In the genomic region with DNA sequence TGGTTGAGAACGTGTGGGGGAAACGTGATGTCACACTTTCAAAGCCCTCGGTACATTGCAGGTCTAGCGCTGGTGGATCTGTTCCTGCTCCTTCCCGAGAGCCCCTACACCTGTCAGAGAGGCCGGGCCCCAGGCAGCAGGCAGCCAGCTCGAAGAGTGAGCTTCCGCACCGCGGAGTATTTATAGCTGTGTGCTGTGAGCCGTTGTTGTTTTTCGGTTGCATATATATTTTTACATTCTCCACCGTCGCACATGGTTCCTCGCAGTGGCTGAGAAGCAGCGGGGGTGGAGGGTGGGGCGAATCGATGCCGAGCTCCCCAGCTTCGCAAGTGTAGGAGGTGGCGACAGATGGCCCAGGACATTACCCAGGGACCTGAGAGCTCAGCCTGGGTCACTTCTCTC, we compare ENCODE assay signal across 10 mouse cellular contexts. TPM values are rescaled to one million over a fixed set of nuclear protein-coding genes. Genes with fewer than 3 reads are reported as not detected.
DNase-seq lines count a peak whose midpoint lies in the region; ATAC-seq and TF ChIP-seq lines count a peak whose summit lies in the region.
"Had no signal": no experiment of that assay in that cellular context is flagged by ENCODE, and none has a peak within 500 bp of the region (broad histone marks: within the 10 kb centered on the region; RNA-seq: fewer than 3 reads in every experiment).

No protein-coding gene starts in this region.

- H3K9me3 ChIP-seq in kidney, embryonic 15.5 days (replicated peaks) = no peaks in the 10 kb centered on the region
- H3K9me3 ChIP-seq in limb, embryonic 10.5 days (replicated peaks) = no peaks in the 10 kb centered on the region
- H3K9me3 ChIP-seq: stomach, embryonic 15.5 days had no signal

- no peak overlapping the region for H3K9ac ChIP-seq in kidney, embryonic 15.5 days
- H3K9ac ChIP-seq: stomach, embryonic 15.5 days had no signal

- H3K4me2 ChIP-seq in kidney, embryonic 15.5 days = peak overlapping the region; percentile 35
- H3K4me2 ChIP-seq: stomach, embryonic 15.5 days had no signal

- no peak for TF ChIP-seq CTCF in cortical plate, adult 2 months (IDR thresholded peaks at IDR 0.05; ENCODE audit: extremely low read depth, insufficient read depth, low read length)
- TF ChIP-seq CTCF in cerebellum, adult 2 months (IDR thresholded peaks at IDR 0.05; ENCODE audit: borderline replicate concordance, insufficient read depth, low read depth, low read length) = no peak

- H3K27me3 ChIP-seq in kidney, embryonic 15.5 days = peaks cover 26% of the 10 kb centered on the region
- H3K27me3 ChIP-seq in limb, embryonic 10.5 days (ENCODE audit: low read depth, poor library complexity, severe bottlenecking) = peaks cover 50% of the 10 kb centered on the region
- H3K27me3 ChIP-seq in cerebellum, adult 2 months (ENCODE audit: control insufficient read depth, insufficient read depth, low read length) = no peaks in the 10 kb centered on the region

- 16% methylated on average over 21 of the region's 21 CpGs for WGBS in kidney, embryonic 15.5 days
- WGBS in limb, embryonic 10.5 days = 19% methylated on average over 21 of the region's 21 CpGs
- 20% methylated on average over 21 of the region's 21 CpGs for WGBS in cerebellum, adult 2 months

- H3K4me1 ChIP-seq in kidney, embryonic 15.5 days = peaks cover 67% of the 10 kb centered on the region
- H3K4me1 ChIP-seq in cortical plate, adult 2 months (ENCODE audit: control insufficient read depth, insufficient read depth, low read length) = peaks cover 23% of the 10 kb centered on the region
- peaks cover 63% of the 10 kb centered on the region for H3K4me1 ChIP-seq in limb, embryonic 10.5 days
- peaks cover 18% of the 10 kb centered on the region for H3K4me1 ChIP-seq in cerebellum, adult 2 months (ENCODE audit: control insufficient read depth, insufficient read depth, low read length)

- no peaks in the 10 kb centered on the region for H3K36me3 ChIP-seq in kidney, embryonic 15.5 days
- no peaks in the 10 kb centered on the region for H3K36me3 ChIP-seq in limb, embryonic 10.5 days
- H3K36me3 ChIP-seq: stomach, embryonic 15.5 days had no signal

- ATAC-seq in kidney, embryonic 15.5 days (replicated peaks; ENCODE audit: low FRiP score) = no peak

- H3K27ac ChIP-seq in kidney, embryonic 15.5 days = no peak overlapping the region
- H3K27ac ChIP-seq in cortical plate, adult 2 months (ENCODE audit: insufficient read depth, low read length) = peak overlapping the region; percentile 82
- H3K27ac ChIP-seq in limb, embryonic 10.5 days = peak overlapping the region; percentile 37; the same call in 1 of the 2 replicates
- H3K27ac ChIP-seq in cerebellum, adult 2 months (ENCODE audit: insufficient read depth, low read length) = no peak overlapping the region
- H3K27ac ChIP-seq: kidney, postnatal 0 days; stomach, embryonic 15.5 days had no signal

- TF ChIP-seq POLR2A in cortical plate, adult 2 months (IDR thresholded peaks at IDR 0.05; ENCODE audit: extremely low read depth, insufficient read depth, low read length) = no peak
- TF ChIP-seq POLR2A in cerebellum, adult 2 months (IDR thresholded peaks at IDR 0.05; ENCODE audit: borderline replicate concordance, insufficient read depth, low read length) = no peak

- DNase-seq in kidney, postnatal 36 days = no peak
- DNase-seq in limb, embryonic 10.5 days (ENCODE audit: low spot score) = peak; percentile 47
- peak; percentile 22 for DNase-seq in spleen, adult 12 weeks (ENCODE audit: low spot score)
- DNase-seq in cerebellum, postnatal 36 days = no peak
- no peak for DNase-seq in retina, postnatal 1 day
- no peak for DNase-seq in cerebellum, adult 2 months

- H3K4me3 ChIP-seq in kidney, embryonic 15.5 days (replicated peaks) = no peak overlapping the region
- no peak overlapping the region for H3K4me3 ChIP-seq in cortical plate, adult 2 months (ENCODE audit: insufficient read depth, low read length)
- peak overlapping the region; percentile 20; the same call in 1 of the 2 replicates for H3K4me3 ChIP-seq in limb, embryonic 10.5 days
- H3K4me3 ChIP-seq in cerebellum, adult 2 months (replicated peaks; ENCODE audit: insufficient read depth, low read depth, low read length) = no peak overlapping the region
- H3K4me3 ChIP-seq: stomach, embryonic 15.5 days had no signal

RNA-seq across cellular contexts. Expression of a gene that starts 11.0 kb away (rescaled TPM):
- polyA plus RNA-seq in kidney, embryonic 15.5 days (2015; fragmentation: Nextera tagmentation; extraction: Ambion mirVana) = 3.4 and 4.1 TPM in 2 replicates
- 1.7 and 2.0 TPM in 2 replicates for polyA plus RNA-seq in cortical plate, adult 2 months (2012; rRNA removed)
- polyA plus RNA-seq in limb, embryonic 10.5 days (2016; fragmentation: Nextera tagmentation; extraction: Ambion mirVana) = 2.1 and 4.3 TPM in 2 replicates
- polyA plus RNA-seq in cerebellum, adult 2 months (2012; rRNA removed) = 1.1 and 1.4 TPM in 2 replicates

Comparison
In these comparisons a context has a peak if more than half of its experiments do, and no peak if none do; other contexts are left out.
1. H3K27ac ChIP-seq: peak in cortical plate, adult 2 months (single experiment) and limb, embryonic 10.5 days (single experiment); none in kidney, embryonic 15.5 days (single experiment) and cerebellum, adult 2 months (single experiment).
2. DNase-seq: peak in limb, embryonic 10.5 days (single experiment) and spleen, adult 12 weeks (single experiment); none in kidney, postnatal 36 days (0 of 2), cerebellum, postnatal 36 days (0 of 2), retina, postnatal 1 day (single experiment) and cerebellum, adult 2 months (0 of 2).